Mouse (Mus musculus) liver, embryonic 14.5 days (tissue): ENCODE results near the gene Tlr2. TPM values are rescaled to one million over a fixed set of nuclear protein-coding genes. Genes with fewer than 3 reads are reported as not detected.

ENCODE experiments used
- ATAC-seq: fragments of 200-750 bp; cut with Nextera tagmentation; 2 replicates; pipeline ENCODE4 v1.8.0; 2017; ENCODE audit warnings: moderate number of reproducible peaks, mild to moderate bottlenecking, moderate library complexity; ENCODE audit not compliant: insufficient read depth
- DNase-seq, 3 experiments: peaks; one replicate each; pipeline ENCODE4 v3.0.0-alpha.2; 2012 to 2013; ENCODE audit warnings: low read depth in 3 of 3, low spot score in 3 of 3
- H3K27ac ChIP-seq: fragments of 300-500 bp; sonication (generic); 2 replicates; pipeline ENCODE4 v1.5.1; 2014; ENCODE audit warnings: moderate library complexity, mild to moderate bottlenecking, control low read depth, inconsistent platforms
- H3K27me3 ChIP-seq: fragments of 300-500 bp; sonication (generic); 2 replicates; pipeline ENCODE4 v1.6.1; 2014; ENCODE audit warnings: mild to moderate bottlenecking, low read length, moderate library complexity; ENCODE audit not compliant: control insufficient read depth, insufficient read depth
- H3K36me3 ChIP-seq: fragments of 300-500 bp; sonication (generic); replicated peaks from 2 replicates; pipeline ENCODE4 v1.6.1; 2014; ENCODE audit warnings: low read depth; ENCODE audit not compliant: control insufficient read depth, insufficient read depth
- H3K4me1 ChIP-seq, 2 experiments: fragments of 200-500 bp in 1 of 2; fragments of 300-500 bp in 1 of 2; sonication (generic) in 1 of 2; replicated peaks; 2 replicates each; pipeline ENCODE4 v1.6.1; 2012 to 2014; ENCODE audit warnings: antibody characterized with exemption in 1 of 2, inconsistent platforms in 1 of 2, low read length in 1 of 2; ENCODE audit not compliant: control insufficient read depth in 2 of 2, insufficient read depth in 2 of 2
- H3K4me2 ChIP-seq: fragments of 300-500 bp; sonication (generic); 2 replicates; pipeline ENCODE4 v1.6.1; 2014; ENCODE audit warnings: low read depth, mild to moderate bottlenecking, control low read depth, moderate library complexity
- H3K4me3 ChIP-seq, 2 experiments: fragments of 200-500 bp in 1 of 2; fragments of 300-500 bp in 1 of 2; sonication (generic) in 1 of 2; 2 replicates each; pipeline ENCODE4 v1.5.1; 2012 to 2014; ENCODE audit warnings: low read depth in 2 of 2, low read length in 2 of 2, mild to moderate bottlenecking in 2 of 2, control low read depth in 1 of 2, inconsistent platforms in 1 of 2, moderate library complexity in 1 of 2; ENCODE audit not compliant: insufficient read depth in 1 of 2
- H3K9ac ChIP-seq: fragments of 300-500 bp; sonication (generic); replicated peaks from 2 replicates; pipeline ENCODE4 v1.6.1; 2014; ENCODE audit warnings: mild to moderate bottlenecking, control low read depth, moderate library complexity
- H3K9me3 ChIP-seq: fragments of 300-500 bp; sonication (generic); 2 replicates; pipeline ENCODE4 v1.6.1; 2016; ENCODE audit warnings: low read length, mixed read lengths; ENCODE audit not compliant: control insufficient read depth
- CTCF ChIP-seq: IDR thresholded peaks from 2 replicates; pipeline ENCODE4 v1.5.1; 2016; ENCODE audit warnings: antibody characterized with exemption, low read depth, control low read depth
- EP300 ChIP-seq: IDR thresholded peaks from 2 replicates; pipeline ENCODE4 v1.6.1; 2016; ENCODE audit warnings: antibody characterized with exemption, low read depth
- WGBS: fragments of 180-500 bp; shearing (Covaris S2); extraction: QIAGEN DNeasy Blood & Tissue Kit; methylation state at CpG from one replicate; pipeline ENCODE4 v1.1.7; 2014; ENCODE audit not compliant: insufficient replicate concordance; 5-methylcytosine and 5-hydroxymethylcytosine counted together
- polyA plus RNA-seq, 2 experiments: library from polyadenylated mRNA; depleted of rRNA in 1 of 2; stranded (reverse) in 1 of 2; unstranded in 1 of 2; fragments of >200 nt; fragmentation: Nextera tagmentation in 1 of 2; extraction: Ambion mirVana in 1 of 2; gene quantifications; 2 replicates each; pipeline versions ENCODE4 v1.2.1 to v1.2.3; 2012 to 2014

Tlr2 gene
- polyA plus RNA-seq, 2 experiments, result 1.4 to 2.2 TPM

DNA sequence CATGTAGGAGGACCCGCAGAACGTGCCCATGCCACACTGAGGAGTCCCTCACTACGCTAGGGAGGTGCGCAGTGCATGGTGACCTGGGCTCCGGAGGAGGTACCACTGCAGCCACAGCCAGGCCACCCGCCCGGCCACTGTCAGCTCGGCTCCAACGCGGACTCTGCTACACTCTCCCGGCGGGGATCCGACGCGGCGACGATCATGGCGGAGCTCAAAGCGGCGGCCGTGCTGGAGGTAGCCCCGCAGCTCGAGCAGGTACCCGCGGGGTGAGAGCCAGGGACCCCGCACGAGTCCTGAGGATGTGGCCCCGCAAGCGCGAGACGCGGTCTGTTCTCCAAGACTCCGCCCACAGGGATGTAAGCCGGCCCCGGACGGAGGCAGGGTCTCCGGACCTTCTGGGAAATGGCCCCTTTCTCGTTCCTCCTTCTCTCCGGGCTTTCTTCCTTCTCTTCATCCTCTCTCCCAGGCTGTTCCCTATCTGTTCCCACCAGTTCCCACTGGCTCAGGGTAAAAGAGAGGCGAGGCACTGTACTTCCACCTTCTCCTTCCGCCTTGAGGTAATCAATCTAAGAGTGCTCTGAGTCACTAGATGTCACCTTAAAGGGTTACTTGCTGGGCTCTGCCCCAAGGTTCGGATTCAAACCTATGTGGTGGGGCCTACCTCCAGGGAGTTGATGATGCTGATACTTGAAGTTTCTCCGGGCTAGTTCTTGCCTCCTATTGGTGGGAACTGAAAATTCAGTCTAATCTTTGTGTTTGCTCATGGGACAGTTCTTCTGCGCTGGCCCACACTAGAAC, 51.7 kb downstream of the Tlr2 start:
- Histone ChIP-seq H3K9ac (no peak overlapping the region), H3K4me1 (no peaks in the 10 kb centered on the region), H3K27me3 (peaks cover 8% of the 10 kb centered on the region), H3K27ac (no peak overlapping the region), H3K4me2 (peak overlapping the region; percentile 58), H3K36me3 (no peaks in the 10 kb centered on the region), H3K4me3 (peak overlapping the region; percentile 36 to 49), H3K9me3 (no peaks in the 10 kb centered on the region)
- TF ChIP-seq EP300 (no peak), CTCF (no peak)
- WGBS, result 2% methylated on average over 44 of the region's 44 CpGs
- no peak for DNase-seq
- ATAC-seq, result no peak

DNA sequence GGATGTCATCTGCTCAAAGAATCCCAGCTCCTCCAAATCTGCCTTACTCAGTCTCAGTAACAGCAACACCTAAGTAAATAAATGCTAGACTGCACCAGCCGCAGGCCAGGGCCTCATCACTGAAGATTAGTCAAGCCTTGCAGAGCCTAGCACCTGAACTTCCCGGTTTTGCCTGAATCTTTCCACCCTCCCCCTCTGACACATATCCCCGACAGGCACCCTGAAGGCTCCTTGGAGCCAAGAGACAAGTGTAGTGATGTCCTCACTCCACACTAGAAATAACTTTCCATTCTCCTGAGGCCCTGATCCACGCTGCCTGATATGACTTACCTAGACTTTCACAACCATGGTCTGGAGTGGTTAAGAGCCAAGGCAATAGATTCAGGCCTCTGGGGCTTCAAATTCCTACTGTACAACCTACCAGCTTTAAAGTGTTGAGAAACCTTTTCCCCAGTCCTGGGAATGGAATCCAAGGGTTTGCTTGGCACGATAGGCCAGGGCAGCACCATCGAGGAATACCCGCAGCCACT, 53.7 kb downstream of the Tlr2 start:
- no peak overlapping the region for H3K9ac ChIP-seq
- 79% methylated on average over 7 of the region's 7 CpGs for WGBS
- H3K36me3 ChIP-seq, result no peaks in the 10 kb centered on the region
- TF ChIP-seq EP300 (no peak), CTCF (no peak)
- peaks cover 8% of the 10 kb centered on the region for H3K27me3 ChIP-seq
- ATAC-seq (no peak), DNase-seq (no peak)
- no peaks in the 10 kb centered on the region for H3K9me3 ChIP-seq
- H3K27ac ChIP-seq, result no peak overlapping the region
- no peak overlapping the region for H3K4me3 ChIP-seq
- no peak overlapping the region for H3K4me2 ChIP-seq
- H3K4me1 ChIP-seq, result no peaks in the 10 kb centered on the region

- Histone ChIP-seq H3K9me3 (no peaks in the 10 kb centered on the region), H3K4me1 (no peaks in the 10 kb centered on the region), H3K4me2 (no peak overlapping the region), H3K4me3 (no peak overlapping the region), H3K36me3 (no peaks in the 10 kb centered on the region), H3K27ac (no peak overlapping the region), H3K9ac (no peak overlapping the region), H3K27me3 (peaks cover 8% of the 10 kb centered on the region)
- no peak for TF ChIP-seq CTCF
- TF ChIP-seq EP300, result no peak
- DNase-seq (no peak), ATAC-seq (no peak)
- 41% methylated on average over 2 of the region's 2 CpGs for WGBS
Measured at GRCm38 (mm10) chr3:83787086-83787485, 54.5 kb downstream of the Tlr2 start.

Other genes with a start within 250 kb of the Tlr2 start
- 1.0 and 1.6 TPM in 2 replicates for gene Sfrp2, start 75.4 kb downstream of the Tlr2 start, polyA plus RNA-seq (2012; rRNA removed)
- gene Sfrp2, start 75.4 kb downstream of the Tlr2 start, polyA plus RNA-seq (2014; fragmentation: Nextera tagmentation; extraction: Ambion mirVana), result 1.2 and 1.7 TPM in 2 replicates
- 17.9 and 18.9 TPM in 2 replicates for gene Tmem131l, start 198.4 kb upstream of the Tlr2 start, polyA plus RNA-seq (2012; rRNA removed)
- 24.5 and 25.3 TPM in 2 replicates for gene Tmem131l, start 198.4 kb upstream of the Tlr2 start, polyA plus RNA-seq (2014; fragmentation: Nextera tagmentation; extraction: Ambion mirVana)